Mouse (Mus musculus): ENCODE results near the gene Vopp1.

DNA sequence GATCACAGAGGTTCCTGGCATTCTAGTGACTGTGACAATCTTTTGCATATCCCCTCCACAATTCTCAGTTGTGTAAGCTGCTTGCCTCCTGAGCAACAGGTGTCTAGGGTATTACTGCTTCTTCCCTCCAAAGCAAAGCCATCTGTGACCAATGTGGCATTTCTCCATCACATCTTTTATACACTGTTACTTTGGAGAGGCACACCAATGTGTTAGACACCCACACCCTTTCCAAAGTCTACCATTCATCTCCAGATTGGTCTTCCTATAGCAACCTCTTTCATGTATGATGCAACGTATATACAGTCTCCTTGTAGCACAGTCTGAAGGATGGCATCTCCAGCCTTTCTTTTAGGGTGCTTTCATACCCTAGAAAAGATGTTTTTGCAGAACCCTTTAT lies 42.3 kb downstream of the Vopp1 start:
- no peak for TF ChIP-seq CTCF (conservative IDR thresholded peaks at IDR 0.05; ENCODE audit: low read length)
- no peak for TF ChIP-seq POU5F1 (IDR thresholded peaks at IDR 0.05; ENCODE audit: borderline replicate concordance, low read length)
- TF ChIP-seq NANOG (IDR thresholded peaks at IDR 0.05; ENCODE audit: borderline replicate concordance, low read length) = no peak

Data from E14TG2a.4 (cell line).